Mouse (Mus musculus): ENCODE measurements at regions not wholly inside any gene's neighbourhood (a gene's known extent, or its start where the extent isn't known, plus 50 kb on each side); places are given as distances from the start of the nearest gene placed in this dataset.
A peak's percentile ranks its signal among the peaks of the same experiment; 100 is the strongest.

DNA sequence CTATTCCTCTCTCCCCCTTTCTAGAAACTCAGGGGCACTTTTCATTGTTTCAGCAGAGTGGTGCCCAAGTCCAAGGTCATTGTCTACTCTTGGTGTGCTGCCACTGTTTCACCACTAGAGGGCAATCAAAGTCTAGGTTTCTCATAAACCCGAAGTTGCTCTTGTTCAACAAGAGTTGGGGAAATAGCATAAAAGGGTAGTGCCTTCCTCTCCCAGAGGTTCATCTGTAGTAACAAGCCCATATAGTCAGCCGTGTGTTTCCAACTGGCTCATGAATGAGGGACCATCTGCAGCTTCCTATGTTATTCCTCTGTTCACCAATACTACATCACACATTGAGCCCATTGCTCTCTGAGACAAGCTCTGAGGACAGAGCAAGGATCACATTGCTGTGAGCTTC, 292.4 kb upstream of the Nrsn1 start:
- peak; percentile 74 for DNase-seq (ENCODE audit: low read depth, low spot score)

DNA sequence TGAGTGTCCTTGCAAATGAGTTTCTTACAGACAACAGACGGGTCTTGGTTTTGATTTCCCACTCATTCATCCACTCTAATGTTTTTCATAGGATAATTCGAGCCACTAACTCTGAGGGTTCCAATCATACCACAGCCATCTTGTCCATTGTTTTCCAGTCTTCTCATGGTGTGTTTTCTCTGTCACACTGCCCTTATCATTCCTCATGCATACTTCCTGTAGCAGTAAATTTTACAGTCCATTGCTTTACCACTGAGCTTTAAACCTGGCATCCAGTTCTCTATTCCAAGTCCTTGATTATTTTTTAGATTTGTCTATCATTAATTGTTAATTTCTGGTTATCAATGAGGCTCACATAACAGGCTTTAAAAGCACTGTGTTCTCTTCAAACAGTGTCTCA, 290.0 kb upstream of the Nrsn1 start:
- DNase-seq (ENCODE audit: low read depth, low spot score) = no peak

GRCm38 (mm10) chr13:25554962-25555361, 284.7 kb upstream of the Nrsn1 start:
- no peak for DNase-seq (ENCODE audit: low read depth, low spot score)

DNA sequence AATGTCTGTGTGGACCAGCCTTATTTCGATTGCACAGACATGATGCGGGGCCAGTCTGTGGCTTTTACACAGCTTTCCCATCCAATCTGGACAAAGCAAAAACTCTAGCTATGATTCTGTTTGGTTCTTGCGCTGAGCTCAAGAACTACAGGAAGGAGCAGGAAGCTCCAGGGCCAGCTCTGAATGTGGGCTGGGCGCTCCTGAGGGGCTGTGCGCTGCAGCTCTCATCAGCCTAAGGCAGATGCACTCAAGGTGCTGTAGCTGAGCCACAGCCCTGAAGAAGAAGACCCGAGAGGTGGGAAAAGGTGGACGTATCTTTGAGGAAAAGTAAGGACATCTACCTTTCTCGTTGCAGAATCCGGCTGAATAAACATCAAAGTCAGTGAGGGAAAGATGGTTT, 278.2 kb upstream of the Nrsn1 start:
- no peak for DNase-seq (ENCODE audit: low read depth, low spot score)

- DNase-seq (ENCODE audit: low read depth, low spot score) = peak; percentile 6
Observed at GRCm38 (mm10) chr13:25547150-25548145, 277.1 kb upstream of the Nrsn1 start.

DNA sequence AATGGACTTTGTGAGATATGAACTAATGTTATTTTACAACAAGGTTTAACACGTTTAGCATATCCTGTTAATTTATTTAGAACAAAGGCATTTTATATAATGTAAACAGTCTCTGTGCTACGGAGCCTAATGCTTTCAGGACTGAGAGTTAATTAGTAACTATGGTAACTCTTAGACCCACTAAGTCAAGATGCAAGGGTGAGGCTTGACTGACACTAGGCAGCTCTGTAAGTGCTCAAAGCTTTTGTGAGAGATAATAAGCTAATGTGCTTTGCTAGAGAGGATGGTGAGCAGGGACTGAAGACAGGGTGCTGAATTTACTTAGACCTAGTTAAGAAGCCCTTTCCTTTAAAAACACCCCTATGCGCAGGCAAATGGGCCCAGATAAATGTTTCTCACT, 253.8 kb upstream of the Nrsn1 start:
- DNase-seq (ENCODE audit: low read depth, low spot score) = no peak

DNA sequence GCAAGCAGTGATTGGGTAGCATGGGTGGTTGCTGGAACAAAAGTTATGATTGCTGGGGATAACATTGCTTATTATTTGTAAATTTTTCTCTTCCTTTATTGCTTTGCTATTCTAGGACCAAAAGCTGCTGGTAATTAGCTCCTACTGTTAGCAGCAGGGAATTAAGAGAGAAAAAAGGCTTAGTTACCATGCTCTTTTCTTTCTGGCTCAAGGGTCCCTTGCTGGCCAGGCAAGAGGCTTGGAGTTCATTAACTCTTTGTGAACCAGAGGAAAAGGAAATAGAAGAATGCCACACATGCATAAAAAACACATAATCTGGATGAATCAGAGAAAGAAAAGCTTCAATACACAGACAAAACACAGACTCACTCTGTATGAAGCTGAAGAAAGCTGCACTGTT, 237.1 kb upstream of the Nrsn1 start:
- DNase-seq (ENCODE audit: low read depth, low spot score) = no peak

DNA sequence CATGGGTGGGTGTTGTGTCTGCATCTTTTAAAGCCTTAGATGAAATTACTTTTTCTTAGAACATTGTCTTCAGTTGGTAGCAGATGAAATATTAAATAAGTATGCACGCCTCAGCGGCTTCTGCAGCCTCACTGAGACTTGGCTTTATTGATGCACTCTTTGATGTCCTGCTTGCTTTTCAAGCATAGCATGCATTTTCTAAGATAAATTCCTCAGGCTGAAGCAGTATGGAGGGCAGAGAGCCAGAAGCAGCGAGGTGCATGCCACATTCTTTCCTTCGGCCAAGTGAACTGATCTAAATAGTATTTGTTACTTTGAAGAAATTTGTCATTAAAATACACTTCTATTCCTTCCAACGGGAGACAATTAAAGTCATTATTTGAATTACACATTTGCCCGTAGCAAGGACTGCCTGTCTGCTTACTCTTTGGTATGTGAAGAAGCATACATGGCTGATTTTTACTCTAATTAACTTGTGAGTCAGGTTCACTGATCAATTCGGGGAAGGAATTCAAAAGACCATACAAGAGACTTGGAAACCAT, 224.3 kb upstream of the Nrsn1 start:
- DNase-seq (ENCODE audit: low read depth, low spot score) = no peak

GRCm38 (mm10) chr13:25490036-25490435, 219.7 kb upstream of the Nrsn1 start:
- no peak for DNase-seq (ENCODE audit: low read depth, low spot score)

DNA sequence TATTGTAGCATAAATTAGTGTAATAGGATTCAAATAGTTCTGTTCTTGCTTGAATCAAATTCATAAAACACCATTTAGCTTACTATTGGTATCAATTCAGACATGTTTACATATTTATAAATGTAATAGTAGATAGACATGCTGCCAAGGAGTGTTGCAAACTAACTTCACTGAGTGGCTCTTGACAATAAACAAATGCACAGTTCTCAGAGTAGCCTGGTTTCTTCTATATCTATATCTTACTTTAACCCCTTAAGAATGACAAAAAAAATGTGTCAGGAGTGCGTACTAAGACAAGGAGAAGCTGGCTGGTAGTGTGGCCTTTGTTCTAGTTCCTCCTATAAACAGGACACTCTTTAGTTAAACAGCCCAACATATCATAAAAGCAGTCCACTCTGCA, 213.0 kb upstream of the Nrsn1 start:
- no peak for DNase-seq (ENCODE audit: low read depth, low spot score)

DNA sequence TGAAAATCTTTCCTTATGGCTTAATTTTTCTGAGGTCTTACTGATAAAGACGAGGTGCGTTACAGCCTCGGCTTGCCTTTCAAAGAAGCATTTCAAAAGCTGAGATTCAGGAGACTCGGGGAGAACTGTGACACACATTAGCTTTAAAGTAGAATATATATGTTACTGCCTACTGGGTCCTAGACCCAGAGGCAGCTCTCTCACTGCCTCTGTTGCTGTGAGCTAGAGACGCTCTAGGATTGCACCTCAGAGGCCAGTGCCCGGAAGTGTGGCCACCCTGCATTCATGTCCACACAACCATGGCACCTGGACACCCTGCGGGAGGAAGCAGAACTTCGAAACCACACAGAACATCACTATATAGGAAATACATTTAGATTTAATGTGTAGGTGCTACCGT, 181.6 kb upstream of the Nrsn1 start:
- no peak for DNase-seq (ENCODE audit: low read depth, low spot score)

GRCm38 (mm10) chr13:25451357-25451861, 181.1 kb upstream of the Nrsn1 start:
- DNase-seq (ENCODE audit: low read depth, low spot score) = peak; percentile 50

GRCm38 (mm10) chr13:25429701-25430418, 159.6 kb upstream of the Nrsn1 start:
- no peak for DNase-seq (ENCODE audit: low read depth, low spot score)

GRCm38 (mm10) chr13:25403182-25403795, 133.0 kb upstream of the Nrsn1 start:
- peak; percentile 30 for DNase-seq (ENCODE audit: low read depth, low spot score)

GRCm38 (mm10) chr13:25402691-25403090, 132.4 kb upstream of the Nrsn1 start:
- DNase-seq (ENCODE audit: low read depth, low spot score) = no peak

DNA sequence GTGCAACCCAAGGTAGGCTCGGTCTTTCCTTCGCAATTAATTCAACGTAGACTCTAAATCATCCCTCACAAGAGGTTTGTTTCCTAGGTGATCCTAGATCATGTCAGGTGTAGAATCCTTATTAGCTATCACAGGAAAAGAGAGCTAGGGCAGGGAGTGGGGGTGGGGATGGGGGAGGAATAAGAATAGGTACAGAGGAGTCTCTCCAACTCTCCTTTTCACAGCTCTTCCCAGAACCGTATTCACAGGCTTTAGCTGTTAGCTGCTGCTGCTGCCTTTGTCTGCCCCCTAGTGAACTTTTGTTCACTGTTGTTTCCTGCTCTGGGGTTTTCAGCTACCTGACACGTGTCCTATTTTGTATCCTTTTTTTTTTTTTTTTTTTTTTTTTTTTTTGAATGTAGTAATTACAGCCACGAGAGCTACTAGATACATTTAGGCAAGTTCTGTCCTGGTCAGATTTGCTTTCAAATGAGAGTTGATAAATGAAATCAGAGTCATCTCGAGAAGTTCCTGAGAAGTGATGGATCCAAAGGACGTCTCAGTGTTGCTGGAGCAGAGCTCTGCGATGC, 131.7 kb upstream of the Nrsn1 start:
- peak; percentile 25 for DNase-seq (ENCODE audit: low read depth, low spot score)

DNA sequence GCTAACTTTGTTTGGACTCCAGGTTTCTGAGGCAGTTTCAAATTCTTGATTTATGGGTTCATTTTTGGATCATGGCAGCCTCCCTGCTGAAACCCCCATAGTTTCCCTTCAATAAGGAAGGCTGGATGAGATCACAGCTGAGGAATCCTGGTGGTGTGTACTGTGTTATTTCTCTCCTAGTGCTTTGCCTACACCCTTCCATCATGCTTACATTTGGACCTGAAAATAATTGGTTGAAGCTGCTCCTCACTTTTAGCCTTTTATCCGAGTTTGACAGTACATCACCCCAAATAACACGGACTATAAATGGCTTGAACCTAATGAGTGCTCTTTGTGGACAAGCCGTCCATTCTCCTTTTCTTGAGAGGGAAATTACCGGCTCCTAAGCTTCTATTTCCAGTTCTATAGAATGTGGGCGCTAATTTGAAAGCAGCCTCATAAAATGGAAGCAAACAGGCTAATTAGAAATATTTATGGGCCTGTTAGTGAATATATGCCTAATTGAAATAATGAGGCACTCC, 122.5 kb upstream of the Nrsn1 start:
- DNase-seq (ENCODE audit: low read depth, low spot score) = no peak

GRCm38 (mm10) chr13:25362627-25362967, 92.3 kb upstream of the Nrsn1 start:
- DNase-seq (ENCODE audit: low read depth, low spot score) = no peak

GRCm38 (mm10) chr13:25361850-25362626, 91.7 kb upstream of the Nrsn1 start:
- DNase-seq (ENCODE audit: low read depth, low spot score) = no peak

- peak; percentile 11 for DNase-seq (ENCODE audit: low read depth, low spot score)
Observed at GRCm38 (mm10) chr13:25347558-25347957, 77.3 kb upstream of the Nrsn1 start.

- DNase-seq (ENCODE audit: low read depth, low spot score) = no peak
Observed at GRCm38 (mm10) chr13:25343309-25343708, 73.0 kb upstream of the Nrsn1 start.
